Mouse (Mus musculus): Measurements from ENCODE around the gene Gm9918. TPM values are rescaled to one million over a fixed set of nuclear protein-coding genes. Genes with fewer than 3 reads are reported as not detected.

Gene Gm9918
- polyA plus RNA-seq, 1 experiment from 2014 or later, result not detected

DNA sequence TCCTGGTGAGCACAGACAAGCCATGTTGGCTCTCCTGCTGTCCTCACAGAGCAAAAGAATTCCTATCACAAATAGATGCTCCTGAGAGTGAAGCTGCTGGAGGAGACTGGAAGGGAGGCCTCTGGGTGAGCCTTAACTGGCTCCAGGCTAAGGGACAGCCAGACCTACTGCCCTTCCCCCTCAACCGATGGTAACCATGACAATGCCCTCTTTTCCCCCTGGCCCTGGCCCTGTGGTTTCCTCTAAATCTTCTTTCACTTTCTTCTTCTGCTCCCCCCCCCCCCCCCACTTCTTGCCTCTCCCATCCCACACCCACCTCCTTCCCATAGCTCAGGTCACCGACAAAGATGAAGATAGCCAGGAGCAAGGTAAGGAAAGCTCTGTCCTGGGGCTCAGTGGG lies 36.5 kb upstream of the Gm9918 start:
- no peak for ATAC-seq (ENCODE audit: low read depth)
- Histone ChIP-seq H3K27ac (ENCODE audit: low read length) (no peak overlapping the region), H3K4me2 (ENCODE audit: low read depth, low read length) (no peak overlapping the region)

GRCm38 (mm10) chr15:102235371-102236027 lies 34.9 kb upstream of the Gm9918 start:
- no peak for ATAC-seq (ENCODE audit: low read depth)
- Histone ChIP-seq H3K4me1 (ENCODE audit: control insufficient read depth, low read depth, low read length) (peaks cover 33% of the 10 kb centered on the region), H3K9ac (ENCODE audit: low read depth, low read length) (no peak overlapping the region), H3K4me2 (ENCODE audit: low read depth, low read length) (peak overlapping the region; percentile 21; the same call in 1 of the 2 replicates), H3K36me3 (ENCODE audit: control insufficient read depth, insufficient read depth) (no peaks in the 10 kb centered on the region), H3K27me3 (ENCODE audit: control insufficient read depth, insufficient read depth, low read depth, low read length) (no peaks in the 10 kb centered on the region; the same call in 1 of the 2 replicates), H3K27ac (ENCODE audit: low read length) (no peak overlapping the region), H3K4me3 (ENCODE audit: low read depth, low read length) (no peak overlapping the region), H3K9me3 (replicated peaks; ENCODE audit: control insufficient read depth, low read length) (no peaks in the 10 kb centered on the region)
- WGBS (ENCODE audit: insufficient replicate concordance), result 30% methylated on average over 21 of the region's 21 CpGs

More for the DNA sequence above, 36.5 kb upstream of the Gm9918 start:
- H3K27me3 ChIP-seq (ENCODE audit: control insufficient read depth, insufficient read depth, low read depth, low read length), result no peaks in the 10 kb centered on the region
- 5% methylated on average over 2 of the region's 2 CpGs for WGBS (ENCODE audit: insufficient replicate concordance)
- H3K4me3 ChIP-seq (ENCODE audit: low read depth, low read length), result no peak overlapping the region
- H3K36me3 ChIP-seq (ENCODE audit: control insufficient read depth, insufficient read depth), result no peaks in the 10 kb centered on the region
- H3K4me1 ChIP-seq (ENCODE audit: control insufficient read depth, low read depth, low read length), result peaks cover 33% of the 10 kb centered on the region
- no peak overlapping the region for H3K9ac ChIP-seq (ENCODE audit: low read depth, low read length)
- no peaks in the 10 kb centered on the region for H3K9me3 ChIP-seq (replicated peaks; ENCODE audit: control insufficient read depth, low read length)

GRCm38 (mm10) chr15:102238543-102239259 lies 31.7 kb upstream of the Gm9918 start:
- ATAC-seq (ENCODE audit: low read depth), result no peak
- WGBS (ENCODE audit: insufficient replicate concordance), result 74% methylated on average over 14 of the region's 14 CpGs

GRCm38 (mm10) chr15:102239260-102239590 lies 31.1 kb upstream of the Gm9918 start:
- Histone ChIP-seq H3K9me3 (replicated peaks; ENCODE audit: control insufficient read depth, low read length) (no peaks in the 10 kb centered on the region), H3K27ac (ENCODE audit: low read length) (no peak overlapping the region), H3K4me3 (ENCODE audit: low read depth, low read length) (no peak overlapping the region), H3K4me1 (ENCODE audit: control insufficient read depth, low read depth, low read length) (peaks cover 19% of the 10 kb centered on the region), H3K36me3 (ENCODE audit: control insufficient read depth, insufficient read depth) (no peaks in the 10 kb centered on the region), H3K27me3 (ENCODE audit: control insufficient read depth, insufficient read depth, low read depth, low read length) (peaks cover 9% of the 10 kb centered on the region), H3K9ac (ENCODE audit: low read depth, low read length) (no peak overlapping the region), H3K4me2 (ENCODE audit: low read depth, low read length) (no peak overlapping the region)
- 11% methylated on average over 9 of the region's 9 CpGs for WGBS (ENCODE audit: insufficient replicate concordance)
- ATAC-seq (ENCODE audit: low read depth), result 0 out of 2 replicates have a peak, but pooled peaks have one; percentile 20

More at GRCm38 (mm10) chr15:102238543-102239259, 31.7 kb upstream of the Gm9918 start:
- Histone ChIP-seq H3K4me2 (ENCODE audit: low read depth, low read length) (no peak overlapping the region), H3K4me3 (ENCODE audit: low read depth, low read length) (no peak overlapping the region), H3K27me3 (ENCODE audit: control insufficient read depth, insufficient read depth, low read depth, low read length) (peaks cover 6% of the 10 kb centered on the region), H3K36me3 (ENCODE audit: control insufficient read depth, insufficient read depth) (no peaks in the 10 kb centered on the region), H3K4me1 (ENCODE audit: control insufficient read depth, low read depth, low read length) (peaks cover 22% of the 10 kb centered on the region), H3K9me3 (replicated peaks; ENCODE audit: control insufficient read depth, low read length) (no peaks in the 10 kb centered on the region), H3K27ac (ENCODE audit: low read length) (no peak overlapping the region), H3K9ac (ENCODE audit: low read depth, low read length) (no peak overlapping the region)

DNA sequence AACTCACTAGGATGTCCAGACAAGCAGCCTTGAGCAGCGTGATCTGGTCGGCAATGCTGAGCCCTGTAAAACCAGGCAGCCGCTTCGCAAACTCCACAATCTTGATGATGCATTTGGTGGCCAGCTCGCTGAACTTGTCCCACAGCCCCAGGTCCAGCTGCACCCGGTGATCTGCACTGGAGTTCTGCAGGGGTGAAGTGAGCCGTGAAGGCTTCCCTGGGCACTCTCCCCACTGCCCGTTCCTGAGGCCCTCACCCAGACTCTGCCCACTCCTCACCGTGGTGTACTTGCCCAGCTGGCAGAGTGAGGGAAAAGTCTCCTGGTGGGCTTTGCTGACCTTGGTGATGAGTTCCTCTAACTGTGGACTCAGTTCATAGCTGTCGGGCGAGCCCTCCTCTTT lies 30.5 kb upstream of the Gm9918 start:
- H3K27me3 ChIP-seq (ENCODE audit: control insufficient read depth, insufficient read depth, low read depth, low read length), result peaks cover 16% of the 10 kb centered on the region
- no peak overlapping the region for H3K9ac ChIP-seq (ENCODE audit: low read depth, low read length)
- no peak overlapping the region for H3K4me3 ChIP-seq (ENCODE audit: low read depth, low read length)
- H3K9me3 ChIP-seq (replicated peaks; ENCODE audit: control insufficient read depth, low read length), result no peaks in the 10 kb centered on the region
- 61% methylated on average over 11 of the region's 11 CpGs for WGBS (ENCODE audit: insufficient replicate concordance)
- H3K4me1 ChIP-seq (ENCODE audit: control insufficient read depth, low read depth, low read length), result peaks cover 18% of the 10 kb centered on the region
- no peak overlapping the region for H3K27ac ChIP-seq (ENCODE audit: low read length)
- no peaks in the 10 kb centered on the region for H3K36me3 ChIP-seq (ENCODE audit: control insufficient read depth, insufficient read depth)
- no peak overlapping the region for H3K4me2 ChIP-seq (ENCODE audit: low read depth, low read length)
- ATAC-seq (ENCODE audit: low read depth), result no peak

DNA sequence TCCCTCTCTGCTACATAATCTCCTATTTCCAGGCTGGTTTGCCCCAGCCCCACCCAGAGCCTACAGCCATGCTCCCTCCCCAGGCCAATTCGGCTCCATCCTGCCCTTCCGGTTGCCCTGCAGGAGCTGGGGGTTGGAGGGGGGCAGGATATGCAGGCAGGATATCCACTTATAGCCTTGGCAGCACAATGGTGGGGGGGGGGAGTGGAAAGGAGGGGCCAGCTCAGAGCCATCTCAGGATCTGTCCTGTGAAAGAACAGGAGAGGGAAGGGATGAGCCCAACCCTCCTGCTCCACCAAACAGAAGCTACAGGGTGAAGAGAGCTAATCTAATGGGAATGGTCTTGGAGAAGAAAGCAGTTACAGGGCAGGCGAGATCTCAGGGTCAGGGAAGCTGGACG lies 29.8 kb upstream of the Gm9918 start:
- ATAC-seq (ENCODE audit: low read depth), result peak; percentile 35
- H3K4me2 ChIP-seq (ENCODE audit: low read depth, low read length), result no peak overlapping the region
- H3K4me1 ChIP-seq (ENCODE audit: control insufficient read depth, low read depth, low read length), result peaks cover 12% of the 10 kb centered on the region
- no peak overlapping the region for H3K4me3 ChIP-seq (ENCODE audit: low read depth, low read length)
- no peaks in the 10 kb centered on the region for H3K9me3 ChIP-seq (replicated peaks; ENCODE audit: control insufficient read depth, low read length)
- H3K27ac ChIP-seq (ENCODE audit: low read length), result no peak overlapping the region
- no peaks in the 10 kb centered on the region for H3K36me3 ChIP-seq (ENCODE audit: control insufficient read depth, insufficient read depth)
- WGBS (ENCODE audit: insufficient replicate concordance), result 68% methylated on average over 4 of the region's 4 CpGs
- no peak overlapping the region for H3K9ac ChIP-seq (ENCODE audit: low read depth, low read length)
- H3K27me3 ChIP-seq (ENCODE audit: control insufficient read depth, insufficient read depth, low read depth, low read length), result peaks cover 23% of the 10 kb centered on the region

- no peak overlapping the region for H3K4me2 ChIP-seq (ENCODE audit: low read depth, low read length)
- H3K9ac ChIP-seq (ENCODE audit: low read depth, low read length), result no peak overlapping the region
- peaks cover 43% of the 10 kb centered on the region for H3K27me3 ChIP-seq (ENCODE audit: control insufficient read depth, insufficient read depth, low read depth, low read length)
- no peaks in the 10 kb centered on the region for H3K9me3 ChIP-seq (replicated peaks; ENCODE audit: control insufficient read depth, low read length)
- 54% methylated on average over 12 of the region's 12 CpGs for WGBS (ENCODE audit: insufficient replicate concordance)
- peaks cover 15% of the 10 kb centered on the region for H3K4me1 ChIP-seq (ENCODE audit: control insufficient read depth, low read depth, low read length)
- no peak for ATAC-seq (ENCODE audit: low read depth)
- H3K4me3 ChIP-seq (ENCODE audit: low read depth, low read length), result no peak overlapping the region
- no peak overlapping the region for H3K27ac ChIP-seq (ENCODE audit: low read length)
- H3K36me3 ChIP-seq (ENCODE audit: control insufficient read depth, insufficient read depth), result no peaks in the 10 kb centered on the region
Measured at GRCm38 (mm10) chr15:102242404-102243228, 27.7 kb upstream of the Gm9918 start.

- Histone ChIP-seq H3K9me3 (replicated peaks; ENCODE audit: control insufficient read depth, low read length) (no peaks in the 10 kb centered on the region), H3K4me3 (ENCODE audit: low read depth, low read length) (peak overlapping the region; percentile 9; the same call in 1 of the 2 replicates), H3K4me1 (ENCODE audit: control insufficient read depth, low read depth, low read length) (peaks cover 17% of the 10 kb centered on the region), H3K27me3 (ENCODE audit: control insufficient read depth, insufficient read depth, low read depth, low read length) (peaks cover 52% of the 10 kb centered on the region), H3K36me3 (ENCODE audit: control insufficient read depth, insufficient read depth) (no peaks in the 10 kb centered on the region), H3K4me2 (ENCODE audit: low read depth, low read length) (peak overlapping the region; percentile 28), H3K9ac (ENCODE audit: low read depth, low read length) (no peak overlapping the region), H3K27ac (ENCODE audit: low read length) (peak overlapping the region; percentile 6; the same call in 1 of the 2 replicates)
- 8% methylated on average over 22 of the region's 22 CpGs for WGBS (ENCODE audit: insufficient replicate concordance)
- no peak for ATAC-seq (ENCODE audit: low read depth)
Measured at GRCm38 (mm10) chr15:102243229-102244190, 26.9 kb upstream of the Gm9918 start.
